Mouse (Mus musculus) testis, adult 2 months (tissue): ENCODE measurements around the gene Fignl2.

Experiments used
- CTCF ChIP-seq: fragments of 200-500 bp; IDR thresholded peaks from 2 replicates; pipeline ENCODE4 v1.5.1; 2012; ENCODE audit warnings: low read depth, mild to moderate bottlenecking, inconsistent platforms, low read length, moderate library complexity; ENCODE audit not compliant: control insufficient read depth, insufficient read depth, insufficient replicate concordance
- POLR2A ChIP-seq: fragments of 200-500 bp; IDR thresholded peaks from 2 replicates; pipeline ENCODE4 v1.6.1; 2012; ENCODE audit warnings: low read depth, mild to moderate bottlenecking, inconsistent platforms, low read length, moderate library complexity; ENCODE audit not compliant: control insufficient read depth

DNA sequence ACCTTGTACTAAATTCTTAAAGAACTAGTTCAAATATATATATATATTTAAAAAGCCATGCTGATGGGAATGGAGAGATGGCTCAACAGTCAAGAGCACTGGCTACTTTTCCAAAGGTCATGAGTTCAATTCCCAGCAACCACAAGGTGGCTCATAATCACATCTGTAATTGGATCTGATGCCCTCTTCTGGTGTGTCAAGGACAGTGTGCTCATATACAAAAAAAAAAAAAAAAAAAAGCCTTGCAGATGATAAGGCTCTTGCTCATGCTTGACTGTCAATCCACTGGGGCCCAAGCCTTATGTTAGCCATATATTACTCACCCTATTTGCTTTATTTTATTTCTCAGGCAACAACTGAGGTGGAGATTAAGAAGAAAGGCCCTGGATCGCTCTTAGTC is 76.7 kb downstream of the Fignl2 start:
- no peak for TF ChIP-seq POLR2A
- no peak for TF ChIP-seq CTCF
